Mouse (Mus musculus): ENCODE measurements around the gene 6030445D17Rik.

The 6030445D17Rik gene

DNA sequence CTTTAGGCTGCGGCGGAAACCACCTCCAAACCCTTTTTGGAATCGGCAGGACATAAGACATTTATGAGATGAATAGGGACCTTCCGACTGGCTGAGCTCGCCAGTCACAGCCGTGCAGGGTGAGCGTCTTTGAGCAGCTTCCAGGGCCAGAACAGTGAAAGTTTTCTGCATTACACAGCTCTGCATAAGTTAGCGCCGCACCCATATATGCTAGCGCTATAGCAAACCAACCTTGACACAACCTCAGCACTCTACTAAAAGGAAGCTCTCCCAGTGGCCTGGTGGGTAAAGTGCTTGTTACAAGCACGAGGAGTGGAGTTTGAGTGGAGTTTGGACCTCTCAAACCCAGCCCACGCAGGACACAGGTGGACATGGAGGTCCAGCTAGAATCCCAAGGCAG, 2.8 kb upstream of the 6030445D17Rik start:
- no peak for DNase-seq (ENCODE audit: low spot score in 2 of 2)

DNA sequence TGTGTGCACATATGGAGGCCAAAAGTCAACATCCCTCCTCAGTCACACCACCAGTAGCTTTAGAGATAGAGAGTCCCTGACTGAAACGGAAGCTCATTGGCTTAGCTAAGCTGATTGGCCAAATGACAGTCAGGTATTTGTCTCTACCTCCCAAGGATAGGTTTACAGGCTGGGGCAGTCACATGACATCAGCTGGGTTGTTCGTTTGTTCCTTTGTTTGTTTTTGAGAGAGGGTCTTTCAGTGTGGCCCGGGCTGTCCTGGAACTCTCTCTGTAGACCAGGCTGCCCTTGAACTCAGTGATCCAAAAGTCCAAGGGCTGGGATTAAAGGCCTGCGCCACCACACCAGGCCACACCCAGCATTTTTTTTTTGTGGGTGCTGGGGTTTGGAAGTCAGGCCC, 844 bp upstream of the 6030445D17Rik start:
- no peak for DNase-seq (ENCODE audit: low spot score in 2 of 2)

GRCm38 (mm10) chr4:136461761-136462085, 327 bp upstream of the 6030445D17Rik start:
- DNase-seq (ENCODE audit: low spot score in 2 of 2): no peak

GRCm38 (mm10) chr4:136462839-136463178, 759 bp downstream of the 6030445D17Rik start:
- DNase-seq (ENCODE audit: low spot score in 2 of 2): no peak

DNA sequence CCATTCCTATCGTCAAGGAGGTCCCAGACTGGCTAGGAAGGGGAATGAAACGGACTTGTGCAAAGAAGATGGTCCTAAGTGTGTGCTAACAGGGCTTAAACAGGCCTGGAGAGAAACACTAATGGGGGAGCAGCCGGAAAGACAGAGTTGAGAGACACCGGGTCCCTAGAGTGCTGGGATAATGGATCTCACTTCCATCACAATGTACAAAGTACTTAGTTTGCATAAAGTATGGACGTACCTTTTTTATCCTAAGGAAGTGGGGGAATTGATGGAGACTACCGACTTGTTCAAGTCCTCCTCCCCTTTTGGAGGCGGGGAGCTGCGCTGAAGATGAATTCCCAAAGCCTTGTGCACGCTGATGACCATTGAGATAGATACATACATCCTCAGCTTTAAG, 1.4 kb downstream of the 6030445D17Rik start:
- DNase-seq (ENCODE audit: low spot score in 2 of 2): no peak

DNA sequence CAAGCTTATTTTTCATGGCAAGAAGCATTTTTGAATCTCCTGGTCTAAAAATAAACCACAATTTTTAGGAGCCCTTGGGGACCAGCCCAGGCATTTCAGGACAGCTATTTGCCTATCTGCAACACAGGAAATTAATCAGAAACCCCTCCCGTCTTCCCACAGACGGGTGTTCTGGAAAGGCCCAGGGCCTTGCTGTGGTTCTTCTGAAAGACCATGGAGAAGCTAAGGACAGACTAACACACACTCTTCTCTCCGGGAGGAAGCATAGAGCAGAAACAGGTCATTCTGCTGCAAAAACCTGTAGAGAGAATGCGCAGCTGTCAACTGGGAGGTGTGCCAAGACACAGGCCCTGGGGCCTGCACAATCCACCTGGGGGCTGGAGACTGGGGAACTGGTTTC, 4.2 kb downstream of the 6030445D17Rik start:
- no peak for DNase-seq (ENCODE audit: low spot score in 2 of 2)

- no peak for DNase-seq (ENCODE audit: low spot score in 2 of 2)
Measured at GRCm38 (mm10) chr4:136468553-136469327, 6.7 kb downstream of the 6030445D17Rik start.

GRCm38 (mm10) chr4:136469371-136469903, 7.4 kb downstream of the 6030445D17Rik start, which contains the start of gene Luzp1:
Gene Luzp1, plus strand, starts transcription at chr4:136469761.
- peak; percentile 81 to 85 for DNase-seq (ENCODE audit: low spot score in 2 of 2)

- DNase-seq (ENCODE audit: low spot score in 2 of 2): no peak
Measured at GRCm38 (mm10) chr4:136469941-136470346, 7.9 kb downstream of the 6030445D17Rik start.

DNA sequence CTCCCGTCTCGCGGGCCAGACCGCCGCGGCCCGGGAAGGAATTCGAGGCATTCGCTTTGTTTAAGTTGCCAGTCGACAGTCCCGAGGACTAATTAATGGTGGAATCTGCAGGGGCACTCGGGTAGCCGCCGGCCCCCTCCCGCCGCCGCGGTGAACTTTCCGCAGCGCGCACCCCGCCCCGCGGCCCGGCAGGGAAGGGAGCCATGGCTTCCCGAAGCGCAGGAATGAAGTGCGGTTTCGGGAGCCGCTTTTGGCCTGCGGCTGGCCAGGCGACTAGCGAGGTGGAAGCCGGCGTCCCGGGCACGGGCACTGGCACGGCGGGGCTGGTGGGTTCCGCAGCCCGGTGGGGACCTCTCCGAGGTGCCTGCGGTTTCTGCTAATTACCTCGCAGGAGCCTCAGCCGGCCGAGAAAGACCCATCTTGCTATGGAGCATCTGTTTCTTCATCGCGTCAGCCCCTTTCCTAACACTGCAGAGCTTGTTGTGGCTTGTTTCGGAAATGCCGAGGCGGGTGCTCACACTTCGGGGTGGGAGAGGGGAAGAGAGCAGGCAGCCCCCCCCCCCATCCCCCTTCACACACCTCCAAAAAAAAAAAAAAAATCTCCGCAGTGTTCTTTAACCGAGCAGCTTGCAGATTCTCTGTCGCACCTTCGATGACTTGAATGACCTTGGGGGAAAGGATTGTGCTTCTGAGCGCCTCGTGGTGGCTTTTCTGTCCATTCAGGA, 8.5 kb downstream of the 6030445D17Rik start:
- peak in 1 of 2 experiments; percentile 16 for DNase-seq (ENCODE audit: low spot score in 2 of 2)

DNA sequence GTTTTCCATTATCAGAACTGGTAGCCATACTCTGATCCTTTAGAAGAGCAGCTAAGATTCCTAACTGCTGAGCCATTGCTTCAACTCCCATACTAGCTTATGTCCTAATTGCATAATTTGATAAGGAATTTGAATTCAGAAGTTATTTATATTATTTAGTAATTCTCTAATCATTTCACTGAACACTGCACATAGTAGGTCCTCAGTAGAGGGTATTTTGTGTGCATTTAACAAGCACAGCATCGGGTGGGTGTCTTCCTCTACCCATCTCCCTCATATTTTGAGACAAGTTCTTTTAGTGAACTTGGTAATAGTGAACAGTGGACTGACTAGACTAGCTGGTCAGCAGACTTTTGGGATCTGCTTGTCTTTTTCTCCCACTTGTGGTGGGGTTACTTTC, 14.6 kb downstream of the 6030445D17Rik start:
- DNase-seq (ENCODE audit: low spot score in 2 of 2): no peak

DNA sequence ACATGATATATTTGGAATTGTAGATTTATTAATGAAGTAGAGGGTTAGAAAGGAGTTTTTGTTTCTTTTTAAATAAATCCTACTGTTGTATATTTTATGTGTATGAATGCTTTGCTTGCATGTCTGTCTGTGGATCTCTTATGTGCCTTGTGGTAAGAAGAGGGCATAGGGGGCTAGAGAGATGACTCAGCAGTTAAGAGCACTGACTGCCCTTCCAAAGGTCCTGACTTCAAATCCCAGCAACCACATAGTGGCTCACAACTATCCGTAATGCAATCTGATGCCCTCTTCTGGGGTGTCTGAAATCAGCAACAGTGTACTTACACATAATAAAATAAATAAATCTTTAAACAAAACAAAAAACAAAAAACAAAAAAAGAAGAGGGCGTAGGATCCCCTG, 24.5 kb downstream of the 6030445D17Rik start:
- DNase-seq (ENCODE audit: low spot score in 2 of 2): no peak

- no peak for DNase-seq (ENCODE audit: low spot score in 2 of 2)
Measured at GRCm38 (mm10) chr4:136495993-136496392, 33.9 kb downstream of the 6030445D17Rik start.

GRCm38 (mm10) chr4:136505426-136506215, 43.6 kb downstream of the 6030445D17Rik start:
- no peak for DNase-seq (ENCODE audit: low spot score in 2 of 2)

GRCm38 (mm10) chr4:136509857-136510256, 47.8 kb downstream of the 6030445D17Rik start:
- peak in 1 of 2 experiments; percentile 34 for DNase-seq (ENCODE audit: low spot score in 2 of 2)

DNA sequence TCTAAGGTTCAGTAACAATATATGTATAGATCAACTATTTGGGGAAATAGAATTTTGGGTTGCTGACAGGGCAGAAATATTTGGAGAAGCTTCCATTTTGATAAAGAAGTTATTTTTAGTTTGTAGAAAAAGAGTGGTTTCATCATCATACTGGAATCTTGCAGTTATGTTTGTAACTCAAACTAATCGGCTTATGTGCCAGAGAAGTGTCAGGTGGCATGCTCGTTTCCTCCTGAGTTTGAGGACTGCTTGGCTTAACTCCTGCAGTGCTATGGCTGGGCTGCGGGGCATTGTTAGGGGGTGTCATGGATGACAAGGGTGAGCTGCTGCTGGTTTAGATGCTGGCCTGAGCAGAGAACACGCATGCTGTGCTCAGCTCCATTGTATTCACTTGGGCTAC, 49.7 kb downstream of the 6030445D17Rik start:
- no peak for DNase-seq (ENCODE audit: low spot score in 2 of 2)

- no peak for DNase-seq (ENCODE audit: low spot score in 2 of 2)
Measured at GRCm38 (mm10) chr4:136512905-136513304, 50.9 kb downstream of the 6030445D17Rik start.

Measured in thymus, postnatal 10 days (tissue).